8 mouse cellular contexts compared by ENCODE assay signal in the genomic region with DNA sequence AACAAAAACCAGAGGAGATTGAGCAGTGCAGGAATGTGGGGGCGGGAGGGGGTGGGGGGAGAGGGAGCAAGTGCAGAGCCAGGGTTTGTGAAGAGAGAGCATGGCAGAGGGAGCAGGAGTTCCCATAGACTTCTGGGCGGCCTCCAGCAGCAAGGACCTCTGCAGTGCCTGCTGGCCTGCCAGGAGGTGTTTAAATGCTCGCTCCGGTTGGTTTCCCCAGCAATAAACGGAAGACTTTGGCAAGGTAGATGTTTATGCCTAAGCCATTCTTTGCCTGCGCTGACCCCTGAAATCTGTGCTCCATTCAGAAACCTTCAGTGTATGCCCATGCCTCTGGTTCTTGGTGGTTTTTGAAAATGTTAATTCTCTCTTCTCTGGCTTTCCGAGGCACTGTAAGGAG. TPM values are rescaled to one million over a fixed set of nuclear protein-coding genes. Genes with fewer than 3 reads are reported as not detected.
A peak's percentile ranks its signal among the peaks of the same experiment; 100 is the strongest.
DNase-seq lines count a peak whose midpoint lies in the region; ATAC-seq lines count a peak whose summit lies in the region.

No protein-coding gene starts in this region.

- H3K4me1 ChIP-seq in heart, embryonic 10.5 days: peaks cover 57% of the 10 kb centered on the region
- peaks cover 16% of the 10 kb centered on the region for H3K4me1 ChIP-seq in forebrain, embryonic 14.5 days (ENCODE audit: control insufficient read depth, insufficient read depth, low read length)
- peaks cover 16% of the 10 kb centered on the region for H3K4me1 ChIP-seq in limb, embryonic 15.5 days
- peaks cover 12% of the 10 kb centered on the region for H3K4me1 ChIP-seq in intestine, embryonic 16.5 days (ENCODE audit: control insufficient read depth, insufficient read depth, low read length)

- H3K27ac ChIP-seq in heart, embryonic 10.5 days: peak overlapping the region; percentile 91
- no peak overlapping the region for H3K27ac ChIP-seq in forebrain, embryonic 14.5 days (ENCODE audit: low read depth, low read length)
- H3K27ac ChIP-seq in limb, embryonic 15.5 days: peak overlapping the region; percentile 5; the same call in 1 of the 2 replicates
- no peak overlapping the region for H3K27ac ChIP-seq in intestine, embryonic 16.5 days (ENCODE audit: low read length)

- no peak for DNase-seq in heart, embryonic 10.5 days (ENCODE audit: low spot score)
- no peak for DNase-seq in heart, postnatal 36 days
- peak; percentile 87 for DNase-seq in Muller cell, postnatal 12 days (ENCODE audit: inconsistent ontology term)
- DNase-seq in forebrain, embryonic 14.5 days (ENCODE audit: low spot score): peak; percentile 73
- DNase-seq in urinary bladder, postnatal 4 days (ENCODE audit: low spot score in 2 of 2): no peak

- no peak overlapping the region for H3K9ac ChIP-seq in forebrain, embryonic 14.5 days (ENCODE audit: low read length)
- no peak overlapping the region for H3K9ac ChIP-seq in limb, embryonic 15.5 days
- no peak overlapping the region for H3K9ac ChIP-seq in intestine, embryonic 16.5 days (ENCODE audit: low read depth, low read length)

- no peaks in the 10 kb centered on the region for H3K27me3 ChIP-seq in heart, embryonic 10.5 days (ENCODE audit: insufficient read depth, poor library complexity, severe bottlenecking)
- H3K27me3 ChIP-seq in forebrain, embryonic 14.5 days (replicated peaks; ENCODE audit: control insufficient read depth, insufficient read depth, low read length): no peaks in the 10 kb centered on the region
- H3K27me3 ChIP-seq in limb, embryonic 15.5 days: no peaks in the 10 kb centered on the region
- no peaks in the 10 kb centered on the region for H3K27me3 ChIP-seq in intestine, embryonic 16.5 days (replicated peaks; ENCODE audit: control insufficient read depth, insufficient read depth, low read length)

- H3K4me3 ChIP-seq in heart, embryonic 10.5 days: no peak overlapping the region
- no peak overlapping the region for H3K4me3 ChIP-seq in forebrain, embryonic 14.5 days (ENCODE audit: low read depth, low read length)
- H3K4me3 ChIP-seq in limb, embryonic 15.5 days: no peak overlapping the region
- H3K4me3 ChIP-seq in intestine, embryonic 16.5 days (ENCODE audit: low read length): no peak overlapping the region

- intact Hi-C loops in heart, postnatal 36 days (cut with DNase I): no loop called here

- no peaks in the 10 kb centered on the region for H3K9me3 ChIP-seq in heart, embryonic 10.5 days
- H3K9me3 ChIP-seq in forebrain, embryonic 14.5 days (replicated peaks; ENCODE audit: control insufficient read depth, low read length): no peaks in the 10 kb centered on the region
- H3K9me3 ChIP-seq in limb, embryonic 15.5 days: no peaks in the 10 kb centered on the region
- no peaks in the 10 kb centered on the region for H3K9me3 ChIP-seq in intestine, embryonic 16.5 days (ENCODE audit: control insufficient read depth, low read length)

- peaks cover 38% of the 10 kb centered on the region for H3K36me3 ChIP-seq in heart, embryonic 10.5 days
- no peaks in the 10 kb centered on the region for H3K36me3 ChIP-seq in forebrain, embryonic 14.5 days (ENCODE audit: control insufficient read depth, insufficient read depth, low read length)
- H3K36me3 ChIP-seq in limb, embryonic 15.5 days: no peaks in the 10 kb centered on the region
- no peaks in the 10 kb centered on the region; the same call in 1 of the 2 replicates for H3K36me3 ChIP-seq in intestine, embryonic 16.5 days (ENCODE audit: control insufficient read depth, insufficient read depth, low read length)

- no peak overlapping the region for H3K4me2 ChIP-seq in forebrain, embryonic 14.5 days (ENCODE audit: low read length)
- H3K4me2 ChIP-seq in limb, embryonic 15.5 days: no peak overlapping the region
- H3K4me2 ChIP-seq in intestine, embryonic 16.5 days (ENCODE audit: low read depth, low read length): no peak overlapping the region

- 62% methylated on average over 7 of the region's 7 CpGs for WGBS in heart, embryonic 10.5 days
- 26% methylated on average over 7 of the region's 7 CpGs for WGBS in forebrain, embryonic 14.5 days
- WGBS in limb, embryonic 15.5 days: 40% methylated on average over 7 of the region's 7 CpGs
- WGBS in intestine, embryonic 16.5 days: 59% methylated on average over 7 of the region's 7 CpGs

- ATAC-seq in forebrain, embryonic 14.5 days: peak; percentile 71
- ATAC-seq in limb, embryonic 15.5 days (ENCODE audit: insufficient number of reproducible peaks, low FRiP score, low TSS enrichment, low read depth): no peak
- ATAC-seq in intestine, embryonic 16.5 days: no peak
- ATAC-seq in monocyte, adult 5-6 weeks (replicated peaks; ENCODE audit: insufficient number of reproducible peaks, low FRiP score, low TSS enrichment, poor library complexity, severe bottlenecking): no peak

RNA-seq across cellular contexts. Expression of gene Gmpr, which starts 19.0 kb away (rescaled TPM):
- 133 and 207 TPM in 2 replicates for polyA plus RNA-seq in heart, embryonic 10.5 days (2016; fragmentation: Nextera tagmentation; extraction: Ambion mirVana)
- total RNA-seq in heart, postnatal 36 days (2021): 100 to 1,000 TPM; 174 to 188 TPM
- 24.3 and 25.7 TPM in 2 replicates for polyA plus RNA-seq in forebrain, embryonic 14.5 days (2014; fragmentation: Nextera tagmentation; extraction: Ambion mirVana)
- 28.8 and 50.3 TPM in 2 replicates for polyA plus RNA-seq in limb, embryonic 15.5 days (2015; fragmentation: Nextera tagmentation; extraction: Ambion mirVana)
- polyA plus RNA-seq in intestine, embryonic 16.5 days (2015; fragmentation: Nextera tagmentation; extraction: Ambion mirVana): 24.4 and 31.1 TPM in 2 replicates
- total RNA-seq in monocyte, adult 5-6 weeks (2017): 1.8 to 2.3 TPM in 2 of 3 replicates, not detected in the other

Comparison
In these comparisons a context has a peak if more than half of its experiments do, and no peak if none do; other contexts are left out.
1. DNase-seq: peak in Muller cell, postnatal 12 days (single experiment) and forebrain, embryonic 14.5 days (single experiment); none in heart, embryonic 10.5 days (single experiment), heart, postnatal 36 days (0 of 2) and urinary bladder, postnatal 4 days (0 of 2).
2. H3K27ac ChIP-seq: peak in heart, embryonic 10.5 days (single experiment) and limb, embryonic 15.5 days (single experiment); none in forebrain, embryonic 14.5 days (single experiment) and intestine, embryonic 16.5 days (single experiment).